Mouse (Mus musculus) lung, embryonic 16.5 days (tissue): Measurements from ENCODE around the gene Il1f6. TPM values are rescaled to one million over a fixed set of nuclear protein-coding genes. Genes with fewer than 3 reads are reported as not detected.

Source experiments
- ATAC-seq: fragments of 200-750 bp; cut with Nextera tagmentation; 2 replicates; pipeline ENCODE4 v1.8.0; 2017; ENCODE audit warnings: low read depth, mild to moderate bottlenecking, moderate library complexity
- H3K27ac ChIP-seq: fragments of 300-500 bp; sonication (generic); 2 replicates; pipeline ENCODE4 v1.5.1; 2014; ENCODE audit warnings: mild to moderate bottlenecking, control low read depth, low read length
- H3K27me3 ChIP-seq: fragments of 300-500 bp; sonication (generic); 2 replicates; pipeline ENCODE4 v1.6.1; 2014; ENCODE audit warnings: low read depth, low read length, mixed read lengths; ENCODE audit not compliant: control insufficient read depth, insufficient read depth
- H3K36me3 ChIP-seq: fragments of 300-500 bp; sonication (generic); 2 replicates; pipeline ENCODE4 v1.6.1; 2014; ENCODE audit warnings: low read length; ENCODE audit not compliant: control insufficient read depth, insufficient read depth
- H3K4me1 ChIP-seq: fragments of 300-500 bp; sonication (generic); replicated peaks from 2 replicates; pipeline ENCODE4 v1.6.1; 2014; ENCODE audit warnings: low read length, mixed read lengths; ENCODE audit not compliant: control insufficient read depth, insufficient read depth
- H3K4me2 ChIP-seq: fragments of 300-500 bp; sonication (generic); 2 replicates; pipeline ENCODE4 v1.6.1; 2014; ENCODE audit warnings: low read depth, low read length, control low read depth
- H3K4me3 ChIP-seq: fragments of 300-500 bp; sonication (generic); 2 replicates; pipeline ENCODE4 v1.5.1; 2014; ENCODE audit warnings: mild to moderate bottlenecking, low read length, control low read depth
- H3K9ac ChIP-seq: fragments of 300-500 bp; sonication (generic); 2 replicates; pipeline ENCODE4 v1.6.1; 2014; ENCODE audit warnings: low read length, control low read depth
- H3K9me3 ChIP-seq: fragments of 300-500 bp; sonication (generic); 2 replicates; pipeline ENCODE4 v1.6.1; 2016; ENCODE audit warnings: low read length; ENCODE audit not compliant: control insufficient read depth
- WGBS: fragments of 180-500 bp; shearing (Covaris S2); extraction: QIAGEN DNeasy Blood & Tissue Kit; methylation state at CpG from one replicate; pipeline ENCODE4 v1.1.7; 2014; 5-methylcytosine and 5-hydroxymethylcytosine counted together
- polyA plus RNA-seq: library from polyadenylated mRNA; unstranded; fragments of >200 nt; fragmentation: Nextera tagmentation; extraction: Ambion mirVana; gene quantifications from 2 replicates; pipeline ENCODE4 v1.2.1, GENCODE M21; 2015

Il1f6 gene
- polyA plus RNA-seq, 1 experiment from 2014 or later, result not detected

DNA sequence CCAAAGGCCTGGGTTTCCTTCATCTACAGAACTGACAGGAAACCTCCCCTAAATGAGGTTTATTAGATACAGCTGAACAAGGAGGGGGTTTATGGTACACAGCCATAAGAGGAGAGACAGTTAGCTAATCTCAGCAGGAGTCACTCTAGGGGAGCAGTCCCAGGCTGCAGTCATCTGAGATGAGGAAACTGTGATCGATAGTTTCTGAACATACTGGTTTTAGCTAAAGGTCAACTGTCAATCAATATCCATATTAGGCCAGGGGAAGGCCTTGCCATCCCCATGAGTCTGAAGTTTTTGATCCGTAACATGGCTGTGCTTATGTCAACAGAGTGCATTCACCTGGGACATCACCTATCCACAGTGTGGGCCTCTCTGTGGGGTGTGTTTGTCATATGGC, 58.4 kb downstream of the Il1f6 start:
- Histone ChIP-seq H3K27me3 (no peaks in the 10 kb centered on the region), H3K4me2 (no peak overlapping the region), H3K9ac (no peak overlapping the region), H3K36me3 (no peaks in the 10 kb centered on the region), H3K4me3 (no peak overlapping the region), H3K4me1 (no peaks in the 10 kb centered on the region), H3K9me3 (no peaks in the 10 kb centered on the region), H3K27ac (no peak overlapping the region)
- 76% methylated on average over 2 of the region's 2 CpGs for WGBS
- no peak for ATAC-seq

DNA sequence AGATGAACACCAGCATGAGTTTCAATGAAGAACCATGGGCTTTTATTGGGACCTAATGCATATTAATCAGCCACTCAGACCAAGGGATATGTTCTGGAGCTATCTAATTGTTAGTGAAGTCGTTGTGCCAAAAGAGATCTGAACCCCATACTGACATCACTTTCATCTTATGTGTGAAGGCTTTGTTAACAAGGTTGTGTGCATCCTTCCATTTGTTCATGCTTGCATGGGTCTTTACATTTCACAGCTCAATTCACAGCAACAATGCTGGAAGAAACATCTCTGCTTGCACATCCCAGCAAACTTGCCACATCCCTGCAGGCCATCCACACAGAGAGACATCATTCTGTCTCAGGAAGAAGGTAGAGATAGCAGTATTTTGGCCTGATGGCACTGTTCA, 59.9 kb downstream of the Il1f6 start:
- no peaks in the 10 kb centered on the region for H3K36me3 ChIP-seq
- no peak overlapping the region for H3K4me3 ChIP-seq
- 36% methylated on average over 1 of the region's 1 CpGs for WGBS

More for the DNA sequence above, 59.9 kb downstream of the Il1f6 start:
- ATAC-seq, result no peak
- no peak overlapping the region for H3K9ac ChIP-seq
- H3K9me3 ChIP-seq, result no peaks in the 10 kb centered on the region
- H3K4me1 ChIP-seq, result no peaks in the 10 kb centered on the region
- H3K4me2 ChIP-seq, result no peak overlapping the region
- no peak overlapping the region for H3K27ac ChIP-seq
- H3K27me3 ChIP-seq, result no peaks in the 10 kb centered on the region

Other genes starting within 250 kb of the Il1f6 start
- 1.2 and 1.3 TPM in 2 replicates for gene Hnmt, start 166.0 kb upstream of the Il1f6 start, polyA plus RNA-seq
- gene Tbpl2, start 118.8 kb upstream of the Il1f6 start, polyA plus RNA-seq, result not detected in 2 replicates
- gene Il1f8, start 62.3 kb upstream of the Il1f6 start, polyA plus RNA-seq, result not detected in 2 replicates
- gene Il1f9, start 28.9 kb upstream of the Il1f6 start, polyA plus RNA-seq, result 0.21 TPM in 1 of 2 replicates, not detected in the other
- gene Il1f5, start 61.5 kb downstream of the Il1f6 start, polyA plus RNA-seq, result 0.34 TPM in 1 of 2 replicates, not detected in the other
- gene Il1f10, start 75.8 kb downstream of the Il1f6 start, polyA plus RNA-seq, result not detected in 2 replicates
- 0.19 and 1.0 TPM in 2 replicates for gene Il1rn, start 121.4 kb downstream of the Il1f6 start, polyA plus RNA-seq
- 2.3 and 3.4 TPM in 2 replicates for gene Psd4, start 152.2 kb downstream of the Il1f6 start, polyA plus RNA-seq